Mouse (Mus musculus) testis, adult 2 months (tissue): ENCODE measurements around the gene Uspl1.
A peak's percentile ranks its signal among the peaks of the same experiment; 100 is the strongest.

ENCODE experiments used
- CTCF ChIP-seq: fragments of 200-500 bp; IDR thresholded peaks from 2 replicates; pipeline ENCODE4 v1.5.1; 2012; ENCODE audit warnings: low read depth, mild to moderate bottlenecking, inconsistent platforms, low read length, moderate library complexity; ENCODE audit not compliant: control insufficient read depth, insufficient read depth, insufficient replicate concordance
- POLR2A ChIP-seq: fragments of 200-500 bp; IDR thresholded peaks from 2 replicates; pipeline ENCODE4 v1.6.1; 2012; ENCODE audit warnings: low read depth, mild to moderate bottlenecking, inconsistent platforms, low read length, moderate library complexity; ENCODE audit not compliant: control insufficient read depth

- 0 out of 2 replicates have a peak, but pooled peaks have one; percentile 0 for TF ChIP-seq CTCF
- peak; percentile 99 for TF ChIP-seq POLR2A
Measured at GRCm38 (mm10) chr5:149184104-149184843, at the start of gene Uspl1, which contains the start of gene Hmgb1.
